Mouse (Mus musculus) adipocyte (in vitro differentiated cells): ENCODE measurements at regions not wholly inside any gene's neighbourhood (a gene's known extent, or its start where the extent isn't known, plus 50 kb on each side); places are given as distances from the start of the nearest gene placed in this dataset.

Experiments used
- DNase-seq: peaks from one replicate; pipeline ENCODE4 v3.0.0-alpha.2; 2016; ENCODE audit warnings: low spot score

DNA sequence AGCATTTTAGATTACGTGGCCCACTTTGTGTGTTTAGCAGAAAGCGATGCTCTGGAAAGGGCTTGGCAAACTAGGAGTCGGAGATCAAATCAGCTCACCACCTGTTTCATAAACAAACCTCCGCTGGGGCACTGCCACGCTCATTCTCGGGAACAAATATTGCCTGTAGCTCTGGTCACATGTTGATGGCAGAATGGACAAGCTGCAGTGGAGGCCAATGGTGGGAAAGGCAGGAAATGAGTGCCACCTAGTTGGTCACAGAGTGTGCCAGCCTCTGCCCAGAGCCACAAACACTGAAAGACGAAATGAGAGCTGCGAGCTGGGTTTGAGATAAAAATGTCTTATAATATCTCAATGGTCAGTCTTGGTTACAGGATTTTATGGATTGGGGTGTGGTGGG is 259.2 kb upstream of the Csf3r start:
- DNase-seq = no peak

DNA sequence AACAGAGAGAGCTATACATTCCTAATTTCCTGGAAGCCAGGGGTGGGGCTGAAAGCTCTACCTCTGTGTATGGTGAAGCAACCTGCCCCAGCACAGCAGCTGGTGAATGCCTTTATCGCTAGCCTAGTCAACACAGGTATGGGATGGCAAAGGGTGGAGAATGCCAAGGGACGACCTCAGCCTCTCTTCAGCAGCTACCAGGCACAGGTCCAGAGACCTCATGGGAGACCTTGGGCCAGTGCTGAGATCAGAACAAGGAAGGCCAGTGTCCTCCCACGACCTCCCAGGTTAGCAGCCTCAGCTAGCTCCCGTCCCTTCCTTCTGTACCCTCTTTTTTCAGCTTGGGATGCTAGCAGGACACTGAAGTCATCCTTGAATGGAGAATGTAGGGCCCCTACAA is 247.2 kb upstream of the Csf3r start:
- no peak for DNase-seq

DNA sequence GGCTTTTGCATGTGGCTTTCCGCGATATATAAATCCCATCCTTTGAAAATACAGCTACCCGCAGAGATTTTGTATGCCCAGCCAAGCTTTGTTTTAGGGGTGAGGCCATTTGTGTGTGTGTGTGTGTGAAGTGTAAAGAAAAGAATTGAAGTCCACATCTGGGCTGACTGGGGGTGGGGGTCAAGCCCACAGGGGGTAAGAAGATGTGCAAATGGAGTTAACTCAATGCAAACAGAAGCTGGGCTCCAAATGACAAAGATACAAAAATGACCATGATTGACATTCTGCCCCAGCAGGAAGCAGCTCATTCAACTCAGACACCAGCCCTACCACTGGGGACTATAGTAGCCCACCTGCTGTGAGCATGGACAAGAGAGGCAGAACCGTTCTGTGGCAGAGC is 244.2 kb upstream of the Csf3r start:
- no peak for DNase-seq

DNA sequence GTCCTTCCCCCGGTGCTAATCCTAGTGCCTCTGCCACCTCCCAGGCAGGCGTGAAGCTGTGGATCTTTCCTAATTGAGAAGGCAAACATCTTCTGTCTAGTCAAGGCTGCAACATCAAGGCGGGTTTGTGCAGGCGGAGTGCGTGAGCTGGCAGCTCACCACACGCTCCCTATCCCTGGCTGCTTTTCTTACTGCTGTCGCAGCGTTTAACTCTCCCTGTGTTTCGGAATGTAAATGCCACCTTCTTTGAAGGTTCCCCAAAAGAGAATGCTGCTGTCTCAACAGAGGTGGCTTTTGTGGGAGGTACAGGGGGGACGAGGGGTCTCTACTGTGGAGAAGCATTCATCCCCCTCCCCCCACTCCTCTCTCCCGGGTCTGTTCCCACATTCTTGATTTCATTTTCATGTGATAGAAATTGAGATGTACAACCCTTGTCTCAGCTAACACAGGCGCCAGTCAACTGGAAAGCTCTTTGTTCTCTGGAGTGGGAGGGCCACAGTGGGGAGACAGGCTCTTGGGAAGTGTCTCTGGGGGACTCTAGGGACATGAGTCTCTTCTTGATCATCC is 243.3 kb upstream of the Csf3r start:
- no peak for DNase-seq

DNA sequence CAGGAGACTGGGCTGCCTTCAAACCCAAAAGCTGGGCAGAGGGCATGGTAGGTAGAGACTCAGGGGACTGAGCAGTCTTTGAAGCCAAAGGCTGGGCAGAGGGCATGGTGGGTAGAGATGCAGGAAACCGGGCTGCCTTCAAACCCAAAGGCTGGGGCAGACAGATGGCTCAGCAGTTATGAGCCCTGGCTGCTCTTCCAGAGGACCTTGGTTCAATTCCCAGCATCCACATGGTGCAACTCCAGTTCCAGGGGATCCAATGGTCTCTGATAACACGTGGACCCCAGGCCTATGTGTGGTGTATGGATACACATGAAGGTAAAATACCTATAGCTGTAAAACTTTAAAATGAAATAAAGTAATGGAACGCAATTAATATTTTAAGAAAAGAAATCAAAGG is 242.0 kb upstream of the Csf3r start:
- DNase-seq = no peak

DNA sequence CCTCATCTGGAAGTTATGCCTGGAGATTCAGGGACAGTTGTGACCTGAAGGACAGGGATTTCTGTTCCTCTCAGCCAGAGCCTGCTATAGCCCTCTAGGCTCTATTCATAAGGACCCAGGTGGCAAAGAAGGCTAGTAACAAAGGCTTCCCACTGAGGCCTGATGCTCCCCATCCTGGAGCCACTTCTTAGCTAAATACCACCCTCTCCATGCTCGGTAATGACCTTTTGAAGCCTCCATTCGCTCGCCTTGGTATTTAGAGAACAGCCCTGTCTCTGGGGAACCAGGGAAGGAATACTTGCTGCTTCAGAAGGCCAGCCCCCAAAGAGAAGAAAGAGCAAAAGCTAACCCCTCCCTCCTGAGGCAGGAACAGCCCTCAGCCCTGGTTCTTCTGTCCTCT is 238.3 kb upstream of the Csf3r start:
- DNase-seq = no peak

DNA sequence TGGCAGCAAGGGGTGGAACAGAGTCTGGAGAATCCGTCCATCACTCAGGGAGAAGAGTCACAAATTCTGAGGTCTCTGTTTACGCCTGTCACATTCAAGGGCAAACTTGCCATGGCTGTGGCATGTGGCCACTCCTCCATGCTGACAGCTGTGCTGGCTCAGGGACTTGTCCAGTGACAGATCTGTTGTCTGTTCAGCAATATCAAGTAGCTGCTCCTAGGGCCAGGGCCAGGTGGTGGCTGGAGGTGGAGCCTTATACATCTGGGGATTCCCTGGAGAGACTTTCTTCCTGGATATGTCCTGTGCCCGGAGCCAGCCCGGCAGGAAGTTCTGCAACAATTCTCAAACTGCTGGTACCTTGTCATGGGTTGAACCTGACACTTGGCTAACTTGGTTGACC is 229.7 kb upstream of the Csf3r start:
- no peak for DNase-seq

DNA sequence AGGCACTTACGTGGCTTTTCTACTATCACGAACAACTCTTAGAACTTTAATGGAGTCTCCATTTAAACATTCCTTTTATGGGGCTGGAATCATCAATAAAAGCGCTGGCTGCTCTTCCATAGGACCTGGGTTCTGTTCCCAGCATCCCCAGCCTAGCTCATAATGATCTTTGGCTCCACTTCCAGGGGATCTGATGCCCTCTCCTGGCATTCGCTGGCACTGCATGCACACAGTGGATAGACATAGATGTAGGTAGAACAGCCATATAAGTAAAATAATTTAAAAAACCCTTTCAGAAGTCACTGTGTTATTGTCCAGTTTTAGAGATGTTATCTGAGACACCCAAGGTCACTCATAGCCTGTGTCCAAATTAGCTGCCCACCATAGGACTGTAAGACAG is 216.4 kb upstream of the Csf3r start:
- DNase-seq = no peak

DNA sequence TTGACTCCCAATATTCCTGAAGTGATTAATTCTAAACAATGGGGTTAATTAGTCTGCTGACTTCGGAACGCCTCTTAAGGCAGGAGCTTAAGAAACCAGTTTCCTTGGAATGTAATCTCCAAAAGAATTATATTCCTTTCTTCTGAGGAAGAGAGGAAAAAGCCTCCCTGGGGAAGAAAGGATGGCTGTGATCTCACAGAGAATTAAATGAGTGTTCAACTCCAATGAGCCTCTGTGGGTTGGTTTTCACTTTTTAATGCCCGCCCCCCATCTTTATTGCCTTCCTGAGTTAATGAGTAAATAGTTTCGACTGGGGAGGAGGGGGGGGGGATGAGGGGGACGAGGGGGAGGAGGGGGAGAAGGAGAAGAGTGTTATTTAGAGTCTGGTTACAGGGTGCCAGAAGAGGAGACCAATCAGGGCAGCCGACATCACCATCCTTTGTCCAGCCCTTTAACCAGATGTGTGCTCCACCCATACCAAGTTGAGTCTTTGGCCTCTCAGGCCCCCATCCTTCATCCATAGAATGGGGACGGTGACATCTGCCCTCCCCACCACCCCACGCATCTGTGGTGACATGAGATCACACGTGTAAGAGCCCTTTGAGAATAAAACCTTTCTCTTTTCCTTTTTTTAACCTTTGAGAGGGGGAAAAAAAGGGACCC is 214.8 kb upstream of the Csf3r start:
- DNase-seq = no peak

DNA sequence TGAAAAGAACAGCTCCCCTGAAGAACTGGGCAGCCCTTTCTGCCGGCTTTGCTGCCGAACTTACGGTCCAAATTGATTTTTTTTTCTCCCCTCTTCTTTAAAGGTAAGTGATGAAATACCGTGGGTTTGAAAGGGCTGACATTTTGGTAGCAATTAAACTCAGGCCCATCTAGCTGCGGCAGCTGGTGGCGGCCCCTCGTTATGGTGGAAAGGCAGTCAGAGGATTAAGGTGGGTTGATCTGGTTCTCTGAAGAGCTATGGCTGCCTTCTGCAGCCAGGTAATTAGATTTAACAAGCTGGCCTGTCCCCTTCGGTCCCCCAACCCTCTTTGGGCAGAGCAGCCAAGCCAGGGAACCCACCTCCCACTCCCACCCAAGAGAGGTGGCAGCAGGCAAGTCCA is 214.1 kb upstream of the Csf3r start:
- no peak for DNase-seq

DNA sequence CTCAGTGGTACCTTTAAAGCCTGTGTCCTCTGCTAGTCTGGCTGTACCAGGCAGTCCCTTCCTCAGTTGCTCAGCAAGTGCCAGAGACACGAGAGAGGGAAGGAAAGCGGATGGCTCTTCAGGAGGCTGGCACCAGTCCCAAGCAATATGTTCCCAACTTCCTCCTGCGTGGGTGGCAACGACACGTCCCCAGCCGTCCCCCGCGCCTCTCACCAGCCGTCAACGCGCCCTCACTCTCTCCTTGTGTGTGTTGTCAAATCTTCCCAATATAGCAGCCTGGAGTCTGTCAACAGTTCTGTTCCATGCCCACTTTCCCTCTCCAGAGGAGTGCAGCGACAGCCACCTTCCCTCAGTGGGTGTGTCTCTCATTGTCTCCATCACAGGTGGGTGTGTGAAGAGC is 210.0 kb upstream of the Csf3r start:
- no peak for DNase-seq

DNA sequence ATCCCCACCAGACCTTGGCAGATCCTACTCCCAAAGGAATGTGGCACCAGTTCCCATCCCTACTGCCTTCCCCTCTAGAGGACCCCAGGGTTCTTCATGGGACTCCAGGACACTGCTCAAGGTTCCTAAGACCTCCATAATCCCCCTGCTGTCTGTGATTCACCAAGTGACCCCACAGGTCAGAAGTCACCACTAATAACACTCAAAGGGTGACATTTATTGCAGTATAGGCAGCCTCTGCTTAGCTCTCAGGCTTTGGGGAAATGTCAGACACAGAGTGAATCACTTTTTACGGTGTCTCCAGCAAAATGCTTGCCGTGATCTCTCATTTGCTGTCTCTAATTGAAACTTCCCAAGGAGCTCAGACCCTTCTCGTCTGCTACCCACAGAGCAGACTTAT is 209.1 kb upstream of the Csf3r start:
- no peak for DNase-seq

DNA sequence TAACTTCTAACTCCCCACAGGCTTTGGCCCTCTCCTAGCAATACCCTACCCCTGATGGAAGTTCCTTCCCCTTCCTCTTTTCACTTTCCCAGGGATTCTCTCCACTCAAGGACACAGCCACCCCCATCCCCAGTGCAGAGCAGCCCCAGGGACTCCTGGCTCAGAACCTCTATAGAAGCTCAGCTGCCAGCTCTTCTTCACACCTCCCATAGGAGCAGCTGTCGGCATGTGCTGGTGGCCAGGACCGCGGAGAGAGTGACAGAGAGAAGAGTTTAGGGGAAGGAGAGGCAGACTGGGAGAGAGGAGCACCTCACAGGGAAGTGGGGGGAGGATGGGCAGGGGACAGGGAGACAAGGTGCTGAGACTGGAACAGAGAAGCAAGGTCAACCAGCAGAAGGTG is 199.8 kb upstream of the Csf3r start:
- DNase-seq = no peak

DNA sequence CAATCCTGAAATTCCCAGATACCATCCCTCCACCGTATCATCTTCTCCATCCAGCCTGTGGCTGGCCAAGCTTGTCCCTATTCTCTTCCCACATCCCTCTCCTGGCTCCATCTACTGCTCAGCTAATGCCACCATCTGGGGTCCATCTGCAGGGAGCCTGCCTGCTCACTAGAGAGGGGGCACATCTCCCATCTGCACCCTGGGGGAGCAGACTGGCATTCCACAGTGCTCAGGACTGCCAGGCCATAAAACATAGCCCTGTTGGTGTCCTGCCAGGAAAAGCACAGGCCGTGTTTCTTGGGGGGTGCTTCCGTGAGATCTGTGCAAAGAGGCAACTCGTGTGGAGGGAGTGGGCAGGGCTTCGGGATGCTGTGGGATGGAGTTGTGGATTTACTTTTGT is 197.9 kb upstream of the Csf3r start:
- no peak for DNase-seq

DNA sequence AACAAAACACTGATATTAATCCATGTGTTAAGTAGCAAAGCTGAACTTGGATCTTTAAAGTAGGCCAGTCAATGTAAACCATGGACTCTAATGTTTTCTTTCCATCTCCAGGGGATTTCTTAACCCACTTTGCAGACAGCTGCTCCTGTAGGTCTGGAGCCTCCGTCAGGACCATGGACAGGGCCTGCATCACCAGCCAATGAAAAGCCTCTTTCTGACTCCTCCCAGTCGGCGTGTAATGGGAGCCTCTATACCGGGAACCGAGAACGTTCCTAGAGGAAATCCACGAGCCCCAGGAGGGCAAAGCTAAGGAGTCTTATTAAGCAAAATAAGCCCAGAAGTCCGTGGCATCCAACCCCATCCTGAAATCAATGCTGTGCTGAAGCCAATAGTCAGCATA is 189.1 kb upstream of the Csf3r start:
- DNase-seq = peak; percentile 2

DNA sequence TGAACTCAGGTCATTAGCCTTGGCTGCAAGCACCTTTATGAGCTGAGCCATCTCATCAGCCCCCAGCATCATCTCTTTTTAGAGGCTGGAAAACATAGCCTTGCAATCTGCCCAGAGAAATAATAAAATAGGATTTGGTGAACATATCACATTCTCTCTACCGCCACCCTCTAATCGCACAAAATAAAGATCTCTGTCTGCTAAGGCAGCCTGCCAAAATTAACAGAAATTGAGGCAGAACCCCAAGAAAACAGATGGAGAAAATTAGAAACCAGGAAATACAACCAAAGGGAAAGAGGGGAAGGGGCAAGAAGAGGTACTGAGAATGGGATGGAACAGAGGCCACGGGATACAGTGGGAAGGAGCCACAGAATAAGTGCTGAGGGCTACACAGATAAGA is 176.8 kb upstream of the Csf3r start:
- DNase-seq = no peak

DNA sequence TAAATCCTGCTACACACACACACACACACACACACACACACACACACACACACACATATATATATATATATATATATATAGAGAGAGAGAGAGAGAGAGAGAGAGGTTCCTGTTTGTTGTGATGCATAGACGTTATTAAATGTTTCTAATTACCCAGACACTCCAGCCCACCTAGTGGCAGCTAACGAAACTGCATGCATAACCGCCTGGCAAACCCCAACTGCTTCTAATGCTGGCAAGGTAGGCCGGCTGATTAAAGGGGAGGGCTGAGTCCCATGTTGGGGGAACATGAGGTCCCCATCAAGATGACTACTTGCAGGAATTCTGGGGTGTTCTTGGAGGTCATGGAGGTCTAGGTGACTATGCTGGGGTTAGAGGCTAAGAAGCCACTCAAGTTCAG is 174.1 kb upstream of the Csf3r start:
- no peak for DNase-seq

DNA sequence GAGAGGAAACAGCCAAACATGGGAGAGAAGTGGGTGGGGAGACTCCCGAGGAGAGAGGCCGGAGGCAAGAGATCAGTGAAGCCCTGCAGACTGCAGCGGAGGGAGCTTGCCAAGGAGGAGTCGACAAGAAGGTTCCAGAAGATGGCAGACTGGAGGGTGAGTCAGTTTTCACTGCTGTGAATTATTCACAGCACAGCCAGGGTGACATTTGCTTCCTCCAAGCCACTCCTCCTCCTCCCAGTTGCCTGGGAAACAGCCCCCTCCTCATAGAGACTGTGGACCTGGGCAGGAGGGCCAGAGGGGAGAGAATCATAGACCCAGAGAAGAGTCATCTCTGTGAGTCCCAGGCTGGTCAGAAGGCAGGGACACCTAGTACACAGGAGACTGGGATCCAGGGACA is 171.8 kb upstream of the Csf3r start:
- no peak for DNase-seq

DNA sequence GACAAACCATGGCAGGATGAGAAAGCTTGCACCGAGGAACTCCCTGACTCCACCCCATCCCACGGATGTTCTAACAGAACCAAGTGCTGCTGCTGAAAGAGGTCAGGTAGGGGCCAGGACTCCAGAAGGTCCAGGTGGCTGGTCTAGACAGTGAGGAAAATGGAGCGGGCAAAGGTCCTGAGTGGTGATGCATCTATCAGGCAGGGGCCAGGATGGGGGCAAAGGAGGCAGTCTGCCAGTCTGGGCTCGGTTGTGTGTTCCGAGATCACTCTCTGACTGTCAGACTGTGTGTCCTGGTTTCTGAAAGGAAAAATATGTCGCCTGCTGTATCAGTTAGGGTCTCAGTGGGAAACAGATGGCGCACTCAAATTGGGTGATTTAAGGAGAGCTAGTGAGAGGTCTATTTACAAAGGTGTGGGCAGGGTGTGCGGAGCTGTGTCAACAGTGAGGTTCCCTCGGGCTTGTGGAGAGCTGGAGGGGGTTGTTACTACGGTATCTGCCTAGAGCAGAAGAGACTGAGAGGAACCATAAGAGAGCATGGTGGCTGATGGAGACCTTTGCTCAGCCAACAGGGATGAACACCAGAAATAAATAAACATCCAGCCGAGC is 168.3 kb upstream of the Csf3r start:
- no peak for DNase-seq

DNA sequence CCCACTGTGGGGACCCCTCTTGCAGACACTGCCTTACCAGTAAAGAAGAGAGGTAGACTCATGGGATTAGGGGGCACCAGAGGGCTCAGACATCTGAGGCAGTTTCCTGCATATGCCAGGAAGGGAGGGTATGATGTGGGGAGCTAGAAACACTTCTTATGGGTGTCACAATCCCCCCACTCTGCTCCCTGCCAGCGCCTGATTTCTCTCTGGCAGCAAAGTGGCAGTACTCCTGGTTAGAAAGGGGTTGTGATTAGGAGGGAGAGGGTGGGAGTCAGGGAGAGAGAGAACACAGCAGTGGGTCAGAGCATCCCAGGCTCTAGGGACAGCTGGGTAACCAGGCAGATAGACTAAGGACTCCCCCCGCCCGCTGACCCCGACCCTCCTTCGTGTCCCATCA is 167.6 kb upstream of the Csf3r start:
- no peak for DNase-seq

DNA sequence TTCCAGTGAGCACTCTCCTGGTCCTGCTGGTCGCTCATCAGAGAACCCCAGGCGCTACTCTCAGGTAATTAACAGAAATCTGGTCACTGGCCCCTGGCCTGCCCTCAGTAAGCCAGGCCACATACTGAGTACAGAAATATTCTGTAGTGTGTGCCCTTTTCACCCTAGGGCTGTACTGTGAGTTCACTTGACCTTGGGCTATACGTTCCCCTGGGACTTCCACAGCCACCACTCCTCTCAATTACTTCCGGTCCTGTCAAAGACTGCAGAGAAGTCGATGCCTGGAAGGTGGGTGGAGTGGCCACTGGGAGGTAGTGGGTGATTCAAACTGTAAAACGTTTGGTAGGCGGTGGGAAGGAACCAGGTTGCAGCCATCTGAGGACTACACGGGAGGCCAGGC is 159.3 kb upstream of the Csf3r start:
- no peak for DNase-seq

DNA sequence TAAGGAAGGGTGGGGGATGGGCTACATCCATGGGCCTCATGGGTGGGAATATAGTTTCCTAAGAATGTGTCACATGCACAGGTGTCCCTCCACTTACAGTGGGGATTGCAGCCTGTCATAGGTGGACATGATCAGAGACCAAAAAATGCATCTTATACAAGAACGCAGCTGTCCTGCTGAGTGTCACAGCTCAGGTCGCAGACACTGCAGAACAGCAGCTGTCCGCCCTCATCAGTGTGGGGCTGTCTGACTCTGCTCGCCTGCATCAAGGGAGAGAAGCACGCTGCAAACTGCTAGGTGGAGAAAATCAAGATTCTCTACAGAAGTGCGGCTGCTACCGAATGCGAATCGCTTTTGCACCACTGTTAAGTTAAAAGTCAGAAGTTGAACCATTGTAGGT is 158.6 kb upstream of the Csf3r start:
- DNase-seq = no peak

DNA sequence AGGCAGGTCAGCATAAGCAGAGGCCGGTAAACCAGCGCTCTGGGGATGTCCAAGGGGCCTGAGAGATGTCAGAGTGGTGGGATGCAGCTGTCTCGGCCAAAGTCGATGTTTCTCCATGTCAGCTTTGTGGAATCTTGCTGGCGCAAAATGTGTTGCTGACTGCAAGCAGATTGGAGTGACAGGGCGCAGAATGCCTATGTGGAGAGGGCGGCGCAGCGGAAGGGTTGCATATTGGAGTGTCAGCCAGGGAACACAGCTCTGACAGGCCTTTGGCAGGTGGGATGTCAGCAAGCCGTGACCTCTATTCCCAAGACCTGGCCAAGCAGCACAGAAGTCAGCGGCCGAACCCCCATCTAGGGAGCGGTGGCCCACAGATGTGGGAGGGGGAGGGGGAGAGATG is 153.1 kb upstream of the Csf3r start:
- DNase-seq = no peak

DNA sequence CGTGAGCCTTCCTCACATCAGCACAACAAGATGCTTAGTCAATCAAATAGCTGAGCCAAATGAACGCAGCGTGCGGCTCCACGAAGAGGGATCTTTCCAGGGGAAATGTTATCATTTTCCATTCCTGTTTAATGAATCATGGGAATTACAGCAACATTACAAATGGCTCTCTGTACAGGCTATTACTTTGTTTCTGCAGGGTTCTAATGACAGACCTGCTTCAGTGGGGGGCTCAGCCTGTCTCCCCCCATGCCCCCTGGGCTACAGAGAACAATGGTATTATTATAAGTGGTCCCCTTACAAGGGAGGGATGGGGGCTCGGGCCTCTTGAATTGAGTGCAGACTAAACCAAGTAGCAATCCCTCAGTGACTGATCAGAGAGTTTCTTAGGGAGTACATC is 144.3 kb upstream of the Csf3r start:
- no peak for DNase-seq
